Mouse (Mus musculus): ENCODE measurements around the gene Ifit3.
A peak's percentile ranks its signal among the peaks of the same experiment; 100 is the strongest.
"Not testable (repeated sequence)": the region's sequence is repeated elsewhere in the genome, so short reads cannot be mapped to it uniquely, and the experiment has no call there.

Gene Ifit3

DNA sequence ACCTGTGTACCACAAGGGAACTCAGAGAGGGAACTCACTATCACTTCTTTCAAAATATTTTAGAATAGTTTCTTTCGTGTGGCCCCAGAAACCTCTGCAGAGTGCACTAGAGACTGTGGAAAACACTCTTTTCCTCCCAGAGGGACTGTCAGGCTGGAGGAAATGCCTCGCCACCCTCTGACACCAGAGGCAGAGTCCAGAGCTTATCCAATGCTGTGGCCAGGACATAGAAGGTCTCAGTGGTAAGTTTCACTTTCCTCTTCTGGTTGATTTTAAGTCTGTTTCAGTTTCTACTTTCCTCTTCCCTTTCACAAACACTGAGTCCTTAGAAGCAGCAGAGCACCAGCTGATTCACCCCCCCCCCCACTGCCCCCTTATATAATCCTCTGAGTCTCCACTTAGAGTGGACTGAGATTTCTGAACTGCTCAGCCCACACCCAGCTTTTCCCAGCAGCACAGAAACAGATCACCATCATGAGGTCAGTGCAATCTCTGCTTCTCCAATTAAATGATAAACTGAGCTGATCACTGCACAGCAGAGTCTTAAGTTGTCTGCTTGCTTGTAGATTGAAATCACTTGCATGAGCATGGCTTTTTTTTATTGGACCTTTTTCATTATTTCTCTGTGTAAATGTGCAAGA is at the start of gene Ifit3:
Ifit3 (plus strand) TSS at position 406 of the 641 bp plus-strand sequence.
- DNase-seq (ENCODE audit: extremely low read depth, low read depth): not testable (repeated sequence)

DNA sequence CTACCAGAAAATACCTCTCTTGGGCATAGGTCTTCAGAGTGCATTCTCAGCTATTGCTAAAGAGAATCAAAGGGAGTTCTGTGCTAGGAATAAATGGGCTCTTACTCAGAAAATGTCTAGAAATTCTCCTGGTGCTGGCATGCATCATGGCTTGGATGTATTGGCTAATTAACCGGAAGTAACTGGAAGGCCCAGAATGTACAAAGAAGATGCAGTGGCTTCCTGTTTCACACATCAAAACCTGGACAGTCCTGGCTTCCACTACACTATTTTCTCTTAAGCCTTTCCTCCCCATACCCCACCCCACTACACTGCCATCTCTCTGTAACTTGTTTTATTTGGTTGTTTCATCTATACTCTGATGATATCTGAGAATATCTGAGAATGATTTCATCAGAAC is 43.9 kb upstream of the Ifit3 start:
- DNase-seq (ENCODE audit: extremely low read depth, low read depth): no peak

DNA sequence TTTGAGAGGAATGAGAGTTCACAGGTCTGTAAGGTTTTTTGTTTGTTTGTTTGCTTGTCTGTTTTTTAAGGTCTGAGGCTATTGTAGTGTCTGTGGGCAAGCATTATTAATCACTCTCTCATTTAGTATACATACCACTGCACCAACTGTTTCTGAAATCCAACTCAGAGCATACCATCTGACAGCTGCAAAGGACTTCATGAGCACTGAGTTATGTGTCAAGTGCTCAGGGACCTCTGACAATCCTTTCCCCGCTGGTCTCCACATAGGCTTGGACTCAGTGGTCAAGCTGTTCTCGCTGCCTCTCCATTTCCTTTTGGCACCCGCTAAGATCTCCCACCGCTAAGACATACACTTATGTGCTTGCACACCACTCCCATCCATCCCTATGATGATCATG is 37.1 kb upstream of the Ifit3 start:
- no peak for DNase-seq (ENCODE audit: extremely low read depth, low read depth)

DNA sequence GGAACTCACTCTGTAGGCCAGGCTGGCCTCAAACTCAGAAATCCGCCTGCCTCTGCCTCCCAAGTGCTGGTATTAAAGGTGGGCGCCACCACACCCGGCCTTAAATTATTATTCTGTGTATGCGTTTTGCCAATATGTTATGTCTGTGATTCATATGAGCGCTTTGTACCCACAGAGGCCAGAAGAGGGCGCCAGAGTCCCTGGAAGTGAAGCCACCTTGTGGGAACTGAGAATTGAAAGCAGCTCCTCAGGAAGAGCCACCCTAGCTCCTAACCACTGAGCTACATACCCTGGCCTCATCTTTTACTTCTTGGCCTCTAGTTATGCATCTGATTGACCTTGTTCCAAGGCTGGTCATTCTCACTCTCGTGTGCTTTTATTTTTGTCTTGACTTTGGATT is 35.4 kb upstream of the Ifit3 start:
- peak; percentile 70 for DNase-seq (ENCODE audit: extremely low read depth, low read depth)

DNA sequence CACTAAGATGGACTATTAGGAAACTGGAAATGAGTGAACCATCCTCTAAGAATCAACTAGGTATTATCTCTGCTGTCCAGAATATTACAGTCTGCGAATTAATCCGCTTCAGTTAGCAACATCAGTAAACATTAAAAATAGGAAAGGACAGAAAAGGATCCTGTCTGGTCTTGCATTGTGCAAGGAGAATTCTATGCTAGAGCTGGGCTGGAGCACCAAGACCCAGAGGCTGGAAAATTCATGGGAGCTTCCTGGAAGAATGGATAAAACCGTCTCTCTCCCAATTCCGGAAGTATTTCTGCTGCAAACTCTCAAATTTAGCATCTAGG is 33.2 kb upstream of the Ifit3 start:
- no peak for DNase-seq (ENCODE audit: extremely low read depth, low read depth)

DNA sequence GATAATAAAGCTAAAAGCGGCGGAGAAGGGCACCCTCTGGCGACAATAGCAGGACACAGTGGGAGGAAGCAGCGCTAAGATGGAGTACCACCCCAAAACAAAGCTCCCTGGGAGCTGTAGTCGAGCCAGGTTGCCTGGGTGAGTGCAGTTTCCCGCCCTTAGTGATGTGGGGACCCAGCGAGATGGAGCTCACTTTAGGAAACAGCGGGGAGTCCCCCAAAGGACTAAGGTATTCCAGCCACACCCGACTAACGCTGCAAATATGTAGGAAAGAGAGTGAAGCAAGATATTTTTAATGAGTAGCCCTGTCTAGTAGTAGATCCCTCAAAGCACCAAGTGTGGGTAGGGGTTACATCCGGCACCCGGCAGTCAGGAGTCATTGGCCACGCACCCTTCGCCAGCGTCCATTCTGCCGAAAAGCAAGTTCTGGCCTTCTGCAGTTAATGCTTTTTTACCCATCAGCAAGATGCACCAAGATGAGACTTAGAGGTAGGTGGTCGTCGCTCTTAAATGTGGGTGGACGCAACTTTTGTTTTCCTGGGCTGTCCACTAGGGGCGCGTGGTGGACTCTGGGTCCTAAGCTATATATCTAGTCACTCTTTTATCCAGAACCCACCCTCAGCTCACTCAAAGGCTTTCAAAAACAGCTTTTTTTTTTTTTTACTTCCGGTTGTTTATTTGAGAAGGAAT is 32.7 kb upstream of the Ifit3 start, which contains the start of gene Ifit2:
Ifit2 (plus strand) TSS at position 161 of the 690 bp plus-strand sequence.
- DNase-seq (ENCODE audit: extremely low read depth, low read depth): peak; percentile 81

DNA sequence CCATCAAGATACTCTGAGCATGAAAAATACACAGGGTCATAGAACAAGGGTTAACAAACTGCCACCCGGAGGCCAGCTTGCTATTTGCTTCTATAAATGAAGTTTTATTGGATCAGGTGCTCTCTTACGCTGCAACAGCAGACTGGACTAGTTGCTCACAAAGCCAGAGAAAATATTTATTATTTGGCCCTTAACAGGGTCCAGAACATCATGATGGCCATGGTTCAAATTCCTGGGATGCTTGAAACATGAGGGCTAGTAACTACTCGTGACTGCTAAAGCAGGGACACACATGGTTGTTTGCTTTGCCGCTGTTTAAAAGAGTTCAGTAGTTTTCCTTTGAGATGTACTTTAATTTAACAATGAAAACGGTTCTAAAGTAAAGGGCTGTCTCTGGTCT is 31.4 kb upstream of the Ifit3 start:
- DNase-seq (ENCODE audit: extremely low read depth, low read depth): no peak

DNA sequence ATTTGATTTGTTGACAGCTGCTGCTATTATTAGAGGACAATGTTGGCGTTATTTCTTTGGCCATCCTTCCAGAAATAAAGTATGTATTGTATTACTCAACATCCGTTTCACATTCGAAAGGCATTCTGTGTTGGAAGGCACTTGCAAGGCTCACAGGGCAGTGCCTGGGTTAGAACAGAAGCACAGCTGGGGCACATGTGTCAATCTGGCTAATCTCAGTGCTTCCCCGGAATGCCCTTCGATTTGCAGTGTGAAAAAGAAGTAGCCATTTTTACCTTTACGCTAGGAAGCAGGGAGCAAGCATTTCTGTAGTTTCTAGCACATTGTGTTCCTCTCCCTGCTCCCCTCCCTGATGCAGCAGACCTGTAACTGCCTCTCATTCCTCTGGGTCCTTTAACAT is 30.3 kb upstream of the Ifit3 start:
- DNase-seq (ENCODE audit: extremely low read depth, low read depth): no peak

DNA sequence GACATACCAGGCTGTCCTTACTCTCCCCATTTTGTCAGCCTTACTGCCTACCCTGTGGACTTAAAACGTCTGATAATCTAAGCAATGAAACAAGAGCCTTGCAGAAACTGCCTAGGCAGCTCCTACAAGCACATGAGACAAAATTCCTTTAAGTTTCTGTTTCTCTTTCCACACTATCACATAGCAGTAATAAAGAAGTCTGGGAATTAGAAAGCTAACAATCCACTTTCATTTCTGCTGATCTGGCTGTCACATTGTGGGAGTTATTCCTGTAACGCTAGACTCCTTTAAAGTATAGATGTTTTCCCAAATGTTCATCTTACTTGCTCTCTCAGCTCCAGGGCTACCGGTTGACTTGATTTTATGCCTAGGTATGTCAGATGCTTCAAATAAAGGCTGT is 29.8 kb upstream of the Ifit3 start:
- DNase-seq (ENCODE audit: extremely low read depth, low read depth): no peak

DNA sequence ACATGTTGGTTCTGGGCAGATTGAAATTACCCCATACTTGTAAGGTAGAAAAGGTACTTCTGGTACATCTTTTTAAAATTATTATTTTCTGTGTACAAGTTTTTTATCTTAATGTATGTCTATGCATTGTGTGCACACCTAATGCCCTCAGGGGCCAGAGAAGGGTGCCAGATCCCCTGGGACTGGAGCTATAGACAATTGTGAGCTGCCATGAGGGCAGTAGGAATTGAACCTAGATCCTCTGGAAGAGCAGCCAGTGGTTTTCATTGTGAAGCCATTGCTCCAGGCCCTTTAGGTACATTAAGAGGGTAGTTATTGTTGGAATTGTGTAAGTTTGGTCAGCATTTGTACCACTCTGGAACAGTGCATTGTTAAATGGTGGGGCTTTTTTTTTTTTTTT is 29.3 kb upstream of the Ifit3 start:
- DNase-seq (ENCODE audit: extremely low read depth, low read depth): no peak

DNA sequence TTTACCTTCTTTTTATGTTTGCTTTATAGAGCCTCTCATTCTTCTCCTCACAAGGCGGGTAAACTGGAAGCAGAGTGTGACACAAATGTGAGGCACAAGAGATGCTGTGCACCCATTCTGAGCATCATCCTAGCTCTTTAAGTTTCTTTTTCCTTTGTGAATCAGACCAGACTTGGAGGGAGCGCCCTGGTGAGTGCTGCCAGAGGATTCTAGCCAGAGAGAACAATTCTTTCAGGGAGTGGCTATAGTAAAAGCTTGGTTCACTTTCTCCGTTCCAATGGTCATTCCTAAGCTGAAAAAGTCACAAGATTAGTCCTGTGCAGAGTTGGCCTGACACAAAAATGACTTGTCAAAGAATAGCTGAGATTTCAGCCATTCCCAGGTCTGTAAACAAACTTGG is 26.7 kb upstream of the Ifit3 start:
- DNase-seq (ENCODE audit: extremely low read depth, low read depth): no peak

DNA sequence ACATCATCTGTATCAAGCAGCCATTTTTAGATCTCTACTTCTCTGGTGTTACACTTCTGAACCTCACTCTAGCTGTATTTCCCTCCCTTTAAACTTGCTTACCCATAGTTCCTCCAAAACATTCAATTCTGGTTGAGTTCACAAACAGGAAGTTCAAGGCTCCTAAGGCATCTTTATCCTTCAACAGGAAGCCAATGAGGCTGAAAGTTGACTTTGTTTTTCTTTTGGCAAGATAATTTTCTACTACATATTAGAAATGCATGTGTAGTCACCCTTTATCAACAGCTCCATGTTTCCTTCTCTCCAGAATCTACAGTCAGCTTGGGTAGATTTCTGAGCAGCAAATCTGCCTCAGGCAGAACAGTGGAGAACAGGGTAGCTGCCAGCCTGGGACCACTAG is 20.8 kb upstream of the Ifit3 start:
- peak; percentile 98 for DNase-seq (ENCODE audit: extremely low read depth, low read depth)

DNA sequence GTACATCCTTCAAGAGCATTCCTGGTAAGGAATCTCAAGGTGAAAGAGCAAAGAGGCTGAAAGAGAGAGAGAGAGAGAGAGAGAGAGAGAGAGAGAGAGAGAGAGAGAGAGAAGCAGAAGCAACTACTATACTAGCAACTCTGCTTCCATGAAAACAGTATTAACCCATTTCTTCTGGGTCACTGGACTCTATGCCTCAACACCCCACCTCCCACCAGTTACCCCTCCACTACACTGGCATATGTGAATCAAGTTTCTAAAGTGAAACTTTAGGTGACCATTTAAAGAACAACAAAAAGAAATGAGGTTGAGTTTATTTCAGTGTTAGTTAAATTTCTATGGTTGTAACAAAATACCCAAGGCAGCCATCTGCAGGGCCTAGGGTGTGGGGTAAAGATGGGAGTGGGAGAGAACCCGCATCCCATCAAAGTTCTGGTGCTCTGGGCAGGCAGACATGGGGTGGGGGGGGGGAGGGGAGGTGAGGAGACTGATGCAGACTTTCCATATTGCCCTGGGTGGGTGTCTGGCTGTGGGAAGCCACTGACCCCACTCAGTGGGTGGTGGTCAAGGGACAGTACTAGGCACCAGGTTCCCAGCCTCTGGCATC is 17.1 kb upstream of the Ifit3 start:
- DNase-seq (ENCODE audit: extremely low read depth, low read depth): no peak

DNA sequence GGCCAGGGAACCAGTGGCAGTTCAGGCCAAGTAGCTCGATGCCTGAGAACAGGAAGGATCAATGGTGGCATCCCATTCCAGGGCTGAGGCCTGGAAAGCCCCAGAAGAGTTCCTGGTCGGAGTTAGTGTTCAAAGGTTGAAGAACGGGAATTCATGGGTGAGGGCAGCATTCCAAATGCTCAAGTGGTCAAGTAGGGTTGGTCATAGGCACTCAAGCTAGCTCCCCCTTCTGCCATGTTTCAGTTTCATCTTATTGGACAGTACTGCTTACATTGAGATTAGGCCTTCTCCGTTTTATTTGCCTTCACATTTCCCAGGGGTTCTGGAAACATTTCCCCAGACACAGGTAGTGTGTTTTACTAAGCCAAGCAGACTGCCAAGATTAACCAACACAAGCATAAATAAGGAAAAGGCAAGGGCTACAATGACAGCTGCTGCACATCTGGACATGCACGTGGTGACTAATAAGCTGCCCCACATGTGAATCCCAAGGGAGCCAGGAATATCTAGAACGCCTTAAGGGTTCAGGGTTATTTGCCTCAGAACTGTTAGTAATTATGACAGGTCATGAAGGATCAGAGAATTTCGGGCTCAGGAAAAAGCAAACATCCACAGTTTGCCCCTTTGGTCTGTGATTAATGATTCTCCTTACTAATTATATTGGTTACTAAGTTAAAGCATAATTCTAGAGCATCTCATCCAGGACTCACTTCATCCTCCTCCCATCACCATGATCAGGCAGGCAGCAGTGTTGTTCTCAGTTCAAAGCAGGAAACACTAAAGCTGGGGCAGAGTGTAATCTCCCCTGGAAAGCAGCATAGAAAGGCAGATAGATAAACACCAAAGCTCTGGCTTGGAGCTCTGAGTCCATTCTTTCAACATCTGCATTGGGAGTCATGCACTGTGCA is 14.1 kb upstream of the Ifit3 start:
- DNase-seq (ENCODE audit: extremely low read depth, low read depth): no peak

DNA sequence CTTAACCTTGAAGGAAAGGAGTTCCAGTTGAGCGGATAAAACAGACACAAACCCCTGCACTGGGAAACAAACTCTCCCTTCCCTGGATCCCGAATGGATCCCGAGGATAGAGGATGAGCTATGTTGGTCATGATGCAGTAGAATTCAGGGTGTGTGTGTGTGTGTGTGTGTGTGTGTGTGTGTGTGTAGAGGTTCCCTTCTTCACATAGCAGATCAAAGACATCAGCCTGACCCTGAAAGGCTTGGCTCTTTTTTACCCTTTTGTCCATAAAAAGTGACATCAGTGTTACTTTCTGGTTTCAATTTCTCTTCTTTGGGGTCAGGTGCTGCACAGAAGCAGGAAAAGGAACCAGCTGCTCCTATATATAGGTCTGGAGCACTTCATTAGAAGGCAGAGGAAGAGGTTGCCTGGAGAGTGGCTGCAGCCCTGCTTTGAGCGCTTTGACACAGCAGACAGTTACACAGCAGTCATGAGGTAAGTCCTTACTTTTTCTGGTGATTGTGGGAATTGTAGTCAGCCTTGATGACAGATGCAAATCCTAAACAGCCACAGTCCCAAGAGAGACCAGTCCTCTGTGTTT is 13.3 kb upstream of the Ifit3 start:
- DNase-seq (ENCODE audit: extremely low read depth, low read depth): no peak

DNA sequence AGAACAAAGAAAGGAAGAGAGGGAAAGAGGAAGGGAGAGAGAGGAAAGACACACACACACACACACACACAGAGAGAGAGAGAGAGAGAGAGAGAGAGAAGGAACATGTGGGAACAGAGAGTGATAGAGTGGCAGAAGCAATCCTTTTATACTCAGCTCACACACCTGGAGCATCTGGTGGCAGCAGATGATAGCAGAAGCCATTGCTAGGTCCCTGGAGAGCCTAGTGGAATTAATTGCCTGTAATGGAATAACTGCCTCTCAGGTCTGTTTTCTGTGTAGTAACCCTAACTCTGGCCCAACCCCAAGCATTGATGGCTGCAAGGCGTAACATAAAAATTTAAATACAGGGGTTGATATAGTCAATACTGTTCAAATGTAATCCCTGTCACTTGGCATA is 12.3 kb upstream of the Ifit3 start:
- DNase-seq (ENCODE audit: extremely low read depth, low read depth): no peak

DNA sequence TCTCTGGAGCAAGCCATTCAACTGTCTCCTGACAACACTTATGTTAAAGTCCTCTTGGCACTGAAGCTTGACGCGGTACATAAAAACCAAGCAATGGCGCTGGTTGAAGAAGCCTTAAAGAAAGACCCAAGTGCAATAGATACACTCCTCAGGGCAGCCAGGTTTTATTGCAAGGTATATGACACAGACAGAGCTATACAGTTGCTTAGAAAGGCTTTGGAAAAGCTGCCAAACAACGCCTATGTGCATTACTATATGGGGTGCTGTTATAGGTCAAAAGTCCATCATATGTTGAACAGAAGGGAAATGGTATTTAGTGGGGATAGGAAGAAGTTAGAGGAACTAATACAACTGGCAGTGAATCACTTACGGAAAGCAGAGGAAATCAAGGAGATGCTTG is 9.7 kb upstream of the Ifit3 start:
- no peak for DNase-seq (ENCODE audit: extremely low read depth, low read depth)

DNA sequence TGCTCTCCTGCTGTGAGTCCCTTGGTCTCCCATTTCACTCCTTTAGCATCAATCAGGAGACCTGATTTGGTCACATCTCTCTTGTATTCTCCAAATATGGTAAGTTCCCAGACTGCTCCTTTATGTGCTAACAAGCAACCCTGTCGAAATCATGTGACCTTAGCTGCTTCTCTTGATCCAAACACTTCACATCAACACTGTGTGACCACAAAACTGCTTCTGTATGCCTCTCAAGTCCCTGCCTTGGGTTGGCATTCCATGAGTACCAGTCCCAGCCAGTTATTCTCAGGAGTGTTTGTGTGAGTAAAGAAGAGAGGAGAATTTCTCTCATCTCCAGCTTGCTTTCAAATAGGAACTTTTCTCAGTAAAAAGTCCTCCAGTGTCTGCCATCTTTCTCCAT is 6.2 kb upstream of the Ifit3 start:
- DNase-seq (ENCODE audit: extremely low read depth, low read depth): no peak

DNA sequence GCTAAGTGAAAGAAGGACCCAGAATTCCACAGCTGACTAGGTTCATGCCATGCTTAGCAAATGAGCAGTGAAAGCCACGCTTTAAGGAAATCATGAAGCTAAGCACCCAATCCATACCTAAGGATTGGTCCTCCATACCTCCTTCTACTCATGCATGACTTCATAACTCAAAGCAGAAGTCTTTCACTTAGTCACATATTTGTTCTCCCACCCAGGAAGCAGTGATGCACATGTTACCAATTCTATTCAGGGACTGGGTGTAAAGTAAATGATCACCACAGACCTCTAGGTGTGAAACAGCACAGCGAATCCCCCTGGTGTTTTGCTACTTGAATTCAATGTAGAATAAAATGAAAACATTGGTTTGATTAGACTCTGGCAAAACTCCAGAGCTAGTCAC is 635 bp upstream of the Ifit3 start:
- not testable (repeated sequence) for DNase-seq (ENCODE audit: extremely low read depth, low read depth)

DNA sequence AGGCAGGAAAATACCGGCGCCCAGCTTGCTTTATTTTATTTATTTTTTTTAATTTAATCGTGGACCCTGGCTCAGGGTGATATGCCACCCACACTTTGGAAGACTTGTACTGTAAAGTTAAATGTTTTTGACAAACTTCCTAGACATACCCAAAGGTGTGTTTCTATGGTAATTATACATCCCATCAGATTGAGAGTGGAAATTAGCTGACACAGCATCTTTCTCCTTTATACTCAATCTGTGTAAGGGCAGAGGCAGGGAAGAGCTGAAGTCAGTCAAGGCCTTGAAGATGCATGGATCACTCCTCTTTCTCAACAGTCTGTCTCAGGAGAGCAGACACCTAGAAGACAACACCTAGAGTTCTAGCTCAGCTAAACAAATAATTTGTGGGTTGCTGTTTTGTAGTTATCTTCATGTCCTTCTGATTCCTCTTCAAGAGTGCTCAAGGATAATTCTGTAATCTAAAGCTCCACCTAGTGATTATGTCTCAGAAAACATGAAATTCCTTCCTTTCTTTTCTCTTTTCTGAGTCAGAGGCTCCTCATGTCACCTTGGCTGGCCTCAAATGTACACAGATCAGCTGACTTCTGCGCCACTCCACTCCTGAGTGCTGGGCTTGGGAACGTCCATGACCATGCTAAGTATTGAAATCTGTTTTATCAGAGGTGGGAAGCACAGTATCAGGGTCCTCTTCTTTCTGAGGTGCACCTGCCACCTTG is 2.6 kb downstream of the Ifit3 start:
- DNase-seq (ENCODE audit: extremely low read depth, low read depth): not testable (repeated sequence)
